Mouse (Mus musculus) embryonic facial prominence, embryonic 10.5 days (tissue): Measurements from ENCODE around the gene Stil. TPM values are rescaled to one million over a fixed set of nuclear protein-coding genes. Genes with fewer than 3 reads are reported as not detected.
"Not testable (repeated sequence)": the region's sequence is repeated elsewhere in the genome, so short reads cannot be mapped to it uniquely, and the experiment has no call there.

Experiments
- DNase-seq: peaks from one replicate; pipeline ENCODE4 v3.0.0-alpha.2; 2017; ENCODE audit warnings: low spot score
- H3K27ac ChIP-seq: fragments of 300-500 bp; sonication (generic); replicated peaks from 2 replicates; pipeline ENCODE4 v1.5.1; 2016; ENCODE audit warnings: mild to moderate bottlenecking
- H3K27me3 ChIP-seq: fragments of 300-500 bp; sonication (generic); replicated peaks from 2 replicates; pipeline ENCODE4 v1.6.1; 2016; ENCODE audit warnings: low read depth, mild to moderate bottlenecking; ENCODE audit not compliant: poor library complexity, severe bottlenecking
- H3K36me3 ChIP-seq: fragments of 300-500 bp; sonication (generic); replicated peaks from 2 replicates; pipeline ENCODE4 v1.6.1; 2016; ENCODE audit warnings: mild to moderate bottlenecking, moderate library complexity
- H3K4me1 ChIP-seq: fragments of 300-500 bp; sonication (generic); 2 replicates; pipeline ENCODE4 v1.6.1; 2016
- H3K4me3 ChIP-seq: fragments of 300-500 bp; sonication (generic); 2 replicates; pipeline ENCODE4 v1.5.1; 2016; ENCODE audit warnings: mild to moderate bottlenecking, moderate library complexity
- H3K9me3 ChIP-seq: fragments of 300-500 bp; sonication (generic); 2 replicates; pipeline ENCODE4 v1.6.1; 2016; ENCODE audit warnings: mild to moderate bottlenecking
- WGBS: fragments of 180-500 bp; shearing (Covaris S2); methylation state at CpG from one replicate; pipeline ENCODE4 v1.1.7; 2016; 5-methylcytosine and 5-hydroxymethylcytosine counted together
- polyA plus RNA-seq: library from polyadenylated mRNA; unstranded; fragments of >200 nt; fragmentation: Nextera tagmentation; extraction: Ambion mirVana; gene quantifications from 2 replicates; pipeline ENCODE4 v1.2.1, GENCODE M21; 2016

Stil gene
- 19.3 and 20.5 TPM in 2 replicates for polyA plus RNA-seq

DNA sequence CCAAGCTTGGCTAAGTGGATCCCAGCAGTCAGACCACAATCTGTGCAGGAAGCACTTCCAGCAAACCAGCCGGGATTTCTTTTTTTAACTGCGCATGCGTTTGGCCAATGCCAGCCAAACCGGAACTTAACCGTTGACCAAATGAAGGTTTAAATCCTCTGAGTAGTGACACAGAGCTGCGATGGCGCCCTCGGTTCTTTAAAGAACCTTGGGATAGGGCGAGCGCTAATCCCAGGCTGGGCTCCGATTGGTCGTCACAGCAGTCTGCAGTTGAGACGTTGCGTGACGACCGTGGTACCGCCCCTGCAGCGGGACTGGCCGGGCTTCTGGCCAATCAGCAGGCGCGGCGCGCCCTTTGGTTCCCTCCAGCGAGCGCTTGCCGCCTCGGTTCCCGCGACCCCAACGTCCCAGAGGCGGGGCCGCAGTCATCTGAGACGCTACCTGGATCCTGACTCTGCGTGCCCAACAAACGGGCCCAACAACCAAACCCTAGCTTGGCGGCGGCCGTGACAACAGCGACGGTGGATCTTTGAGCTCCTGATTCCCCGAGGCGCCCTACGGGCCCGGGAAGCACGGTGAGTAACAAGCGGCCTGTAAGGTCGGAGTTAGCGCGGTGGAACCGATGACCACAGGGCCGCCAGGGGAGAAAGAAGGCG, at the start of gene Stil:
Gene Stil, plus strand, starts transcription at position 387 of the 656 bp plus-strand sequence.
- Histone ChIP-seq H3K27ac (peak within 1 kb of the TSS; percentile 93), H3K4me3 (peak within 1 kb of the TSS; percentile 75), H3K36me3 (peaks cover 23% of the 10 kb centered on the region), H3K27me3 (peaks cover 3% of the 10 kb centered on the region; the same call in 1 of the 2 replicates), H3K9me3 (no peaks in the 10 kb centered on the region), H3K4me1 (peaks cover 18% of the 10 kb centered on the region)
- under 1% methylated on average over 52 of the region's 52 CpGs for WGBS
- DNase-seq, result peak; percentile 99

DNA sequence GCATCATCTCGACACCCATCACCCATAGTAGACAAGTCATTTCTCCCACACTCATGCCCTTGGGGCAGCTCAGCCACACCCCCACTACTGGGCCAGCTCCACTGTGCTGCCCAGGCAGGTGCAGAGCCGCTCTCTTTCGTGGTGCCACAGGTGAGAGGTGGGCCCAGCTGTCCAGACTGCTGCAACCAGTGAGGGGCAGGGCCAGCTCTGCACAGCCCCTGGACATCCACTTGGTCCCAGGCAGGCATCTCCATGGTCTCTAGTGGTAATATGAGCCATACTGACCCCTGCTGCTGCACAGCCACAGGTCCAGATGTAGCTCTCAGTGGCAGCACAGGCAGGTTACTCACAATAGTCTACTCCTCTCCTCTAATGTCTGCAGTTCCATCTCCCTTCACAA, 46.8 kb upstream of the Stil start:
- H3K27ac ChIP-seq, result no peak overlapping the region
- H3K4me1 ChIP-seq, result peaks cover 5% of the 10 kb centered on the region
- no peaks in the 10 kb centered on the region for H3K9me3 ChIP-seq
- H3K4me3 ChIP-seq, result no peak overlapping the region
- no peaks in the 10 kb centered on the region for H3K36me3 ChIP-seq
- peak; percentile 8 for DNase-seq
- H3K27me3 ChIP-seq, result peaks cover 24% of the 10 kb centered on the region
- 79% methylated on average over 3 of the region's 3 CpGs for WGBS

DNA sequence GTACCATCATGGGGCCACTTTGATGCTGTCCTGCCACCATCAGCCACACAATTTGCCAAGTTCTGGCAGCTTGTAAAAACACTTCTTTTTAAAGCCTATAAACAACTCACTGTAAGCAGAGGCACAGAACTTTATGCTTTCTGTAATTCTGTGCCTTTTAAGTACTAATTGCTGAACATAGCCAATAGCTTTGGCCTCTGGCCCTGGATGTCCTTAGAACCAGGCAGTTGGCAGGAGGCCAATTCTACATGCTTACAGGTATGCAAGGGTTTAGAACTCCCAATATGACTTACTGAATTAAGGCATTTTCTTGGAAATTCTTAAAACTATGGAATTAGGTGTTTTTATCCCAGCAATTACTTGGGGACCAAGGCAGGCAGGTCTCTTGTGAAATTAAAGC, 42.6 kb upstream of the Stil start:
- H3K27ac ChIP-seq, result no peak overlapping the region
- no peak for DNase-seq
- H3K27me3 ChIP-seq, result no peaks in the 10 kb centered on the region
- H3K36me3 ChIP-seq, result peaks cover 32% of the 10 kb centered on the region
- H3K4me3 ChIP-seq, result no peak overlapping the region
- peaks cover 5% of the 10 kb centered on the region for H3K4me1 ChIP-seq
- no peaks in the 10 kb centered on the region for H3K9me3 ChIP-seq

DNA sequence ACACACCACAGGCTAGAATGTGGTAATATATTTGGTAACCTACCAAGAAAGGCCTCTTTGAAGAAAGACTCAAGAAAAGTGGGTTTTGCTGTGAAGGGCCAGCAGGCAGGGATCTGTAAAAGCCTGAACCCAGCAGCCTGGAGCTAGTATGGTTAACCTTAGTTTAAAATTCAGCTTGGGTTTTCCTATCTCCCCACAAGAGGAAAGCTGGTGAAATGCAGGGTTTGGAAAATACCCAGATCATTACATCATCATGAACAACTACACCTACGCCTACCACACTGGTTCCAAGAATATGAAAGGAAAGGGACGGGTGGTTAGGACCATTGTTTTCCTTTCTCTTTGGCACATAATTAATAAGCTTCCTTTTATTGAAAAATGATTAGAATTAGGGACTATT, 41.7 kb upstream of the Stil start:
- no peak overlapping the region for H3K4me3 ChIP-seq
- no peak overlapping the region for H3K27ac ChIP-seq
- H3K9me3 ChIP-seq, result no peaks in the 10 kb centered on the region
- DNase-seq, result no peak
- peaks cover 4% of the 10 kb centered on the region for H3K4me1 ChIP-seq
- WGBS, result 86% methylated on average over 2 of the region's 2 CpGs
- no peaks in the 10 kb centered on the region for H3K27me3 ChIP-seq
- peaks cover 40% of the 10 kb centered on the region for H3K36me3 ChIP-seq

DNA sequence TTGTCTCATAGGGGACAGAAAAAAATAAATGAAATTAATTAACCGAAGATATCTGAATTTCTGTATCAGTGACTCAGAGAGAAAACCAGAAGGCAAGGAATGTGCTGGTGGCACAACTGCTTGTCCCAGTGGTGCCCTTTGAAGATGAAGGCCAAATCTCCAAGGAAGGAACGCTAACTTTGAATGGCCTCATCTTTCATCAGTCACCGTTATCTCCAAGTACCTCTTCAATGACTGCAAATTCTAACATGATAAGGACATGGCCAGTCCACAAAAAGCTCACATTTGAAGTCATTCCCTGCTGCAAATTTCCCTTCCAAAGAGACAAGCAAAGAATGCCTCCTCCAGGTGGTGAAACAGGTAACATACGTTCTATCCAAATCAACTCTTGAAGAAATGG, 41.2 kb upstream of the Stil start:
- WGBS, result 94% methylated on average over 4 of the region's 4 CpGs
- no peaks in the 10 kb centered on the region for H3K27me3 ChIP-seq
- H3K36me3 ChIP-seq, result peaks cover 40% of the 10 kb centered on the region
- H3K27ac ChIP-seq, result no peak overlapping the region
- no peak for DNase-seq
- no peaks in the 10 kb centered on the region for H3K9me3 ChIP-seq
- no peak overlapping the region for H3K4me3 ChIP-seq
- H3K4me1 ChIP-seq, result no peaks in the 10 kb centered on the region

DNA sequence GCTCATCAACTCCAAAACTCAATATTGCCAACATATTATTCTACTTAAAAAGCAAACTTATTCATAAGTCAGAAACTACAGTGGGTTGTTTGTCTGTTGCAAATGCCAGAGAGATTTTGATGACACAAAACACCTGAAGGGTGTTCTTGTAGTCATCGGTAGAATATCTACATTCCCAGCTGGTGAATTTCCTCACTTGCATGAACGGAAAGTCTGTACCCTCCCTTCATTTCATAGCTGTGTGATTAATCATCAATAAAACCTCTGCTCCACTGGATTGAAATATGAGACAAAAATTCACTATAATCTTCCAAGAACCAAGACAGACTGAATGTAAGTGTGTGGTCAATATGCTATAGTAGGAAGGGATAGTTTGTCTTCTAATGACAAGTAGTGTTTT, 40.4 kb upstream of the Stil start:
- Histone ChIP-seq H3K27ac (no peak overlapping the region), H3K27me3 (no peaks in the 10 kb centered on the region), H3K36me3 (peaks cover 46% of the 10 kb centered on the region), H3K4me1 (no peaks in the 10 kb centered on the region), H3K9me3 (no peaks in the 10 kb centered on the region), H3K4me3 (no peak overlapping the region)
- DNase-seq, result no peak
- WGBS, result 96% methylated on average over 2 of the region's 2 CpGs

DNA sequence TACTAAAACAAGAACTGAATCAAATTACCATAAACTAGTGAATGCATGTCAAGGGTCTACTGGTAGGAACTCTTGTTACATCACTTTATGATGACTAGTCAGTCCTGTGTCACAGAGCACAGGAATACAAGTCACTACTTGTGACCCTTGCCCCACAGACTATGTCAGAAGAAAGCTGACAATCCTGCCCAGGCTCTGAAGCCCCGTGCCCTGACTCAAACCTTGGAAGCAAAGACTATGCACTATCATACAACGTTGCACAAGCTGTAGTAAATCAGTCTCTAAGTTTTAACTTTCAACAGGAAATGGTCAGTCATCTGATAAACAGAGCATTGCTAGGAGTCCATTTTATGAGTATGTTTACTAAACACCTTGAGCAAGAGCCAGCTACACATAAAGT, 39.1 kb upstream of the Stil start:
- DNase-seq, H3K27me3 ChIP-seq, H3K27ac ChIP-seq, H3K9me3 ChIP-seq, H3K4me3 ChIP-seq, H3K4me1 ChIP-seq: not testable (repeated sequence)
- WGBS, result 91% methylated on average over 2 of the region's 2 CpGs
- H3K36me3 ChIP-seq, result peaks cover 59% of the 10 kb centered on the region

DNA sequence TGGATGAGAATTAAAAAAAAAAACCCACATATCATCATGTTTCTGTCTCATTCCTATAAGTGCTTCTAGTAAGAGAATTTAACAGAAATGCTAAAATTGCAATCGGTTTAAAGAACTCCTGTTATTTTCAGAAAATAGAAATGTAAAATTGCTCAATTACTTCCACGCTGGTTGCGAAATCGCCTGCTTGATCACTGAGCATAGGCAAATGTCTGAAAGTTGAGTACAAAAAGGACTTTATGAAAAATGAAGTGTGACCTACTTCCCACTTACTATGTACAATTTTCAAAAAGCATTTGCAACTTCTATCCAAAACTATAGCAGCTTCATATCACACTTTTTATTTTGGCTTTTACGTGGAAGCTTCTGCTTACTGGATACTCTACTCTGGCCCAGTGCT, 29.2 kb upstream of the Stil start:
- no peaks in the 10 kb centered on the region for H3K27me3 ChIP-seq
- H3K27ac ChIP-seq, result no peak overlapping the region
- no peaks in the 10 kb centered on the region for H3K9me3 ChIP-seq
- H3K4me1 ChIP-seq, result no peaks in the 10 kb centered on the region
- no peak for DNase-seq
- H3K36me3 ChIP-seq, result peaks cover 34% of the 10 kb centered on the region
- WGBS, result 94% methylated on average over 5 of the region's 5 CpGs
- no peak overlapping the region for H3K4me3 ChIP-seq

DNA sequence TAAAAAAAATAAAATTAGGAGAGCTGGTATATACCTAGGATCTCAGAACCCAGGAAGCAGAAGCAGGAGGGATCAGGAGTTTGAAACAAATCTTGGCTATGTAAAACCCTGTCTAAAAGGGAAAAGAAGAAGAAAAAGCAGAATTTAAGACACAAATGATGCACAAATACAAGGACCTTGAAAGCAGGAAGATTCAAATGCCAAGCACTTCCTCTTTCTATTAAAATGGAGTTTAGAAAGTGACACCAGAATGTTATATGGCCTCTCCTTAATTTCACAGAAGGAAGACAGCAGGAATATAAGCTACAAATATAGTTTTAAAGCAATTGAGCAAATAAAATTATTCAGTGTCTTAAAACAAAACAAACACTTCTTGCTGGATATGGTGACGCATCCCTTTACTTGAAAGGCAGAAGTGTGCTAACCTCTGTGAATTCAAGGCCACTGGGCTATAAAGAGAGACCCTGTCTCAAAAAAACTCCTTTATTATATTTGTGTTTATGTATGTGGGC, 26.7 kb upstream of the Stil start:
- Histone ChIP-seq H3K36me3 (peaks cover 9% of the 10 kb centered on the region), H3K9me3 (no peaks in the 10 kb centered on the region), H3K4me3 (no peak overlapping the region), H3K27ac (no peak overlapping the region), H3K4me1 (peaks cover 3% of the 10 kb centered on the region; the same call in 1 of the 2 replicates), H3K27me3 (no peaks in the 10 kb centered on the region)
- DNase-seq, result no peak
- WGBS, result 91% methylated on average over 1 of the region's 1 CpGs

DNA sequence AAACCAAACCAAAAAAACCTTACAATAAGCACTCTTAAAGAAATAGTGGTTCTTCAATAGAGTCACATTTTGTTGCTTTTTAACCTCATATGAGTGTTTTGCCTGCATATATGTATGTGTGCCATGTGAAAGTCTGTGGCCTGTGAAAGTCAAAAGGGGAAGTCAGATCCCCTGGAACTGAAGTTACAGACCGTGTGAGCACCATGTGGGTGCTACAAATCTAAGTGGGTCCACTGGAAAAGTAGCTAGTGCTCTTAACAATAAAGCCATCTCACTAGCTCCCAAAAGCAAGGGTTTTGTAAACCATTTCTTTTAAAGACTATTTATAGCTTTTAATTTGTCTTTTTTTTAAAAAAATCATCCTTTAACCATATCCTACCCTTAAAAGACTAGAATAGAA, 17.3 kb upstream of the Stil start:
- peaks cover 26% of the 10 kb centered on the region for H3K4me1 ChIP-seq
- H3K9me3 ChIP-seq, result no peaks in the 10 kb centered on the region
- no peak overlapping the region for H3K4me3 ChIP-seq
- no peaks in the 10 kb centered on the region for H3K27me3 ChIP-seq
- DNase-seq, result no peak
- H3K27ac ChIP-seq, result no peak overlapping the region
- H3K36me3 ChIP-seq, result no peaks in the 10 kb centered on the region; the same call in 1 of the 2 replicates
- 88% methylated on average over 1 of the region's 1 CpGs for WGBS

DNA sequence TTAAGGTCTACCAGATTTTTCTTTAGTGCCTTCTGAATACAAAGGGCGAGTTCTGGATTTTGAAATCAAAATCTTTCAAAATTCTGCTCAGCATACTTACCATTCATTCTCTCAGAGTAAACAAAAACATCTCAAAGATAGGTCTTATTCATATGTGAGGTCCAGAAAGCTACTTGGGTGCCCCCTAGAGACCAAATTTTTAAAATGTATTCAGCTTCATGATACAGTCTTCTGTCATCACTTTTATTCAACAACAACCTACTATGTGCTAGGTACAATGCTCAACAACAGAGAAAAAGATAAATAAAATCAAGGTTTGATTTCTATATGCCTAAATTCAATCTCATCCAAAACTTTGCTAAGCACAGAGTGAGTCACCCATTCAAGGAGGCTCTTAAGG, 16.9 kb upstream of the Stil start:
- no peaks in the 10 kb centered on the region for H3K27me3 ChIP-seq
- H3K36me3 ChIP-seq, result no peaks in the 10 kb centered on the region; the same call in 1 of the 2 replicates
- H3K9me3 ChIP-seq, result no peaks in the 10 kb centered on the region
- 84% methylated on average over 1 of the region's 1 CpGs for WGBS
- no peak for DNase-seq
- H3K4me1 ChIP-seq, result peaks cover 29% of the 10 kb centered on the region
- no peak overlapping the region for H3K27ac ChIP-seq
- no peak overlapping the region for H3K4me3 ChIP-seq

DNA sequence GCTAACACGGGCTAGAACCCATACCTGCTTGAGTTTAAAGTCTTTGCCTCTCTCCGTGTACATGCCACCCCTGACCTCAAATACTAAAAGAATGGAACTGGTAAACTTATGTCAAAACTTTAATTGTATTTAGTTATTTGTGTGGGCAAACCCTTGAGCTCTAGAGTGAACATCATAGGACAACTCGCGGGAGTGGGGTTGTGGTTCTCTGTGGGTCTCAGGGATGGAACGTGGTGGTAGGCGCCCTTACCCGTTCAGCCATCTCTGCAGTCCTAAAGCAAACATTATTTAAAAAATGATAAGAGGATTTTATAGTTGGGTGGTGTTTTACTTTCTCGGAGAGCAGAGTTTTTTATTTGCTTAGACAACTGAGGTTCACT, 13.8 kb upstream of the Stil start:
- Histone ChIP-seq H3K4me3 (peak overlapping the region; percentile 79), H3K27ac (peak overlapping the region; percentile 95), H3K9me3 (no peaks in the 10 kb centered on the region), H3K27me3 (no peaks in the 10 kb centered on the region), H3K36me3 (no peaks in the 10 kb centered on the region; the same call in 1 of the 2 replicates), H3K4me1 (peaks cover 23% of the 10 kb centered on the region)
- 4% methylated on average over 8 of the region's 8 CpGs for WGBS
- no peak for DNase-seq

DNA sequence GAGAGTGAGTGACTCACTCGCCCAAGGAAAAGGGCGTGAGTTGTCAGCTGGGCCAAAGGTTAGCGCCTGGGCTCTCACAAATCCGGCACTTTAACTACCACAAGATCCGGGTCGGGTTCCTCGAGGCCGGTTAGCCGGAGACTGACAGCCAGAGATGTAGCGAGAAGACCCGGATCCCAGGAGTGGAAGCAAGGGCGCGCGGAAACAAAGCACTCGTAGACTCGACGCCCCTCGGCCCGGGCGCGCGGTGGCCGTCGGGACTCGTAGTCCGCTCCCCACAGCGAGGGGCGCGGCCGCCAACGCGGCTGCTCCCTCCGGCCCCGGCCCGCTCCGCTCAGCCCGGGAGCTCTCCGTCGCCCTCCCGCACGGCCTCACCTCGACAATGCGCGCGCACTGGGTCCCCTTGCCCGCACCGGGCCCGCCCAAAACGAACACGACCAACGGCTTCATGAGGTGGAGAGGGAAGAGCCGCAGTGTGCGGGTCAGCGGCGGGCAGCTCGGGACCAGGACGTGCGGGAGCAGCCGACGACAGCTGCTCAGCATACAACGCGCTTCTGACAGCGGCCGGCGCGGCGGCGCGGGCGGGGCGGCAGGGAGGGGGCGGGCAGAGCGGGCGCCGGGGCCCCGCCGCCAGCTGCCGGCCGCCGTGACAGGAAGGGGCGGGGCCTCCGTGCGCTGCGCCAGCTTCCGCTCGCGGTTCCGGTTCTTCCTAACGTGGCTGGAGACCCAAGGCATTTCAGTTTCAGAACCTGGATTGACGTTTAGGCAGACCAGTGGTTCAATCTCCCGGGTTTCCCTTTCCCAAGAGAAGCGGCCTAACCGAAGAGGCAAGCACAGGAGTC, 13.1 kb upstream of the Stil start, which contains the start of gene Cmpk1:
Gene Cmpk1, minus strand, starts transcription at position 651 of the 842 bp plus-strand sequence.
- peak; percentile 89 for DNase-seq
- peaks cover 23% of the 10 kb centered on the region for H3K4me1 ChIP-seq
- H3K36me3 ChIP-seq, result no peaks in the 10 kb centered on the region; the same call in 1 of the 2 replicates
- H3K9me3 ChIP-seq, result no peaks in the 10 kb centered on the region
- WGBS, result under 1% methylated on average over 93 of the region's 93 CpGs
- H3K27ac ChIP-seq, result peak within 1 kb of the TSS; percentile 95
- H3K27me3 ChIP-seq, result no peaks in the 10 kb centered on the region
- H3K4me3 ChIP-seq, result peak within 1 kb of the TSS; percentile 79
